Mouse (Mus musculus) left cerebral cortex, adult 18-20 months (tissue): ENCODE data around the gene Sh3gl2. TPM values are rescaled to one million over a fixed set of nuclear protein-coding genes. Genes with fewer than 3 reads are reported as not detected.

Experiments
- DNase-seq, 2 experiments: peaks; one replicate each; pipeline ENCODE4 v3.0.0; 2021 to 2022; ENCODE audit warnings: low spot score in 2 of 2, mixed read lengths in 1 of 2
- total RNA-seq, 2 experiments: library from RNA; stranded (reverse); gene quantifications; 2 replicates each; pipeline ENCODE4 v1.2.3; 2021

The Sh3gl2 gene
- total RNA-seq, 2 experiments from 2014 or later: 252 to 272 TPM

DNA sequence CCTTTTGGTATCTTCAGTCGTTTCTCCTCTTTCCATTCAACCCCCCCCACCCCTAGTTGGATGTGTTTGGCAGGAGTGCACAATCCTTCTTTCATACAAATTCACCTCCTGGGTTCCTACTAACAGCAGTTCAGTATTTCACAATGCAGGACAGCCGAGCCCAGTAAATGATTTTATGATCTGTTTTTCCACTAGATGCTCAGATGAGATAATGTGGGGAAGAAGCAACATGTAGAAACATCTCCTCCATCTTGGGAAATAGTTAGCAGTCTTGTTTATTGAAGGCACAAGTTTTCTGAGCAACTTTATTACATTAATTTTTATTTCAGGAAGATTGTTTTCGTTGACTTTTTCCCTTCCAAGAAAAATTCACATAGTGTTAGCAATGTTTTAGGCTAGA lies 349.8 kb downstream of the Sh3gl2 start:
- no peak for DNase-seq

DNA sequence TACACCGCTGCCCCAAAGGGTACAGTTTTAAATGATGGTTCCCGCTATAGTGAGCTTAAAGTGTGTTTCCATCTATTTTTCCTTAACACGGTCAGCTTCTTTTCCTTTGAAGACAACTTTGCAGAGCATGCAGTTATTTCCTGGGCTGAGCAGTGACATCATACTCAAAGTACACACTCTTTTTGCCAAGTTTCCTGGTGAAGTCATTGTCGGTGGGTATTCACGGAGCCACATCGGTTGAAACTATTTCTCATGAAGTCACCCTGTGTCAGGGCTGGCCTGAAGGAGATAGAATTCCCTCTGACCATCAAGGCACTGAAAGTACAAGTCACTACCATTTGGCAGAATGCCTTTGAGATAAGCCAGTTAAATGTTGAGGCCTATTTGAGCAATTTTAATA lies 354.8 kb downstream of the Sh3gl2 start:
- DNase-seq: no peak

DNA sequence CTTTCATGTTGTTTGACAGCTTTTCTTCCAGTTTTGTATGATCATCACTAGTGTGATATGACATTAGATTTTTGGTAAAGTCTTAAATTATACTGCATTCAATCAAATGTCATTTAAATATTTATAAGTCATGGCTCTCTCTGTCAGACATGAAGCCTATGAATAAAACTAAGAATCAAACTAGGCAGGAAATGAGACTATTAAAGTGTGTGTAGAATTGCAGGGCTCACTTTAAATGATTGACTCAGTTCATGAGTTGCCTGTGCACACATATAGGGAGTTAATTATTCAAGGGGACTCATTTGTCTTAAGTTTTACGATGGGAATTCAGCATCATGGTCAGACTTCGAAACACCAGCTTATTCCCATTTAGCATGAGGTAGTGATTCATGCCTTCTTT lies 380.5 kb downstream of the Sh3gl2 start:
- no peak for DNase-seq

DNA sequence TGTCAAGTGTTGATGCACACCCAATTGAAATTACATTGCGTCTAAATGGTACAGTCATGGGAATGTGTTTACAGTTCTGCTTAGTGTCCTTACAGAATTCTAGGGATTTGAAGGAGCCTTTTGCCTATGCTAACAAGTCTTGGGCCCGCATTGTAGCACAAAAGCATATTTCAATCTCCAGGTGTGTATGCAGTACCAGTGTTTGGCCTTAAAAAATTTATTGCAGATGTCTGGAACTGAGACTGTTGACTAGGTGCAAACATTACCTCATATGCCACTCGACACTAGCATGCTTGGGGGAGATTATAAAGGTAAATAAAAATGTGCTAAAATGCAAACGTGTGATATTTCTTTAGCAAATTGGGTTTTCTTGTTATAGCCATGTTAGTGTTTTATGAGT lies 384.0 kb downstream of the Sh3gl2 start:
- no peak for DNase-seq

DNA sequence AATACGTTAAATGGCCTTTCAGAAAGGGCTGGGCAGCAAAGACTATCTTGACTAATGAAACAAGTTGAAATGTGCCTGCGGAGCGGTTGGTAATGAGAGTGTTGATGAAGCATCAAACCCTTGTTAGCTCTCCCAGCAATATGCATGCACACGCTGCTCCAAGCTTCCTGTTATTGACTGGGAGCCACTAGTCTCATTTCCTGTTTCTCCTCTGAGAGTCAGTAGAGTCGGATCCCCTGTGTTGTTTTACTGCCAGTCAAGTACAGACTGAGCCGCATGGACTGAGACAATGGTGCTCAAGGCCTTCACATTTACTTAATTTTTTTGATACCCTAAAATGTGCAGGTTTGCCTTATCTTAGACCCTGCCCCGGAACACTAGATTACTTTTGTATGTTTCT lies 386.1 kb downstream of the Sh3gl2 start:
- DNase-seq: no peak

DNA sequence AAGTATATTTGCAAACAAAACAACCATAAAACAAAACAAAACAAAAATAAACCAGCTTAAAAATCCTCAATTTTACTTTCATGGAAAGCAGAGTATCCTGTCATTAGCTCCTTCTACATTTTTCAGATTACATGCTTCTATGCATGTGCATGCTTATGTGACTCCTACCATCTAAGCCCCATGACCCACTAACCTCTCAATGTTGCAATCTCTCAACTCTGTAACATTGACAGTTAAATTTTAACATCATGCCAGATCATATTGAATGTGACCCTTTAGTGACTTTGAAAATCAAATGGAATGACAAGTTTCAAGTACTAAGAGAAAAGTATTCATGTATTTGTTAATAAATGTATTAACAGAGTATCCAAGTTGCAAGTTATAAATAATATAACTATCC lies 389.2 kb downstream of the Sh3gl2 start:
- no peak for DNase-seq

DNA sequence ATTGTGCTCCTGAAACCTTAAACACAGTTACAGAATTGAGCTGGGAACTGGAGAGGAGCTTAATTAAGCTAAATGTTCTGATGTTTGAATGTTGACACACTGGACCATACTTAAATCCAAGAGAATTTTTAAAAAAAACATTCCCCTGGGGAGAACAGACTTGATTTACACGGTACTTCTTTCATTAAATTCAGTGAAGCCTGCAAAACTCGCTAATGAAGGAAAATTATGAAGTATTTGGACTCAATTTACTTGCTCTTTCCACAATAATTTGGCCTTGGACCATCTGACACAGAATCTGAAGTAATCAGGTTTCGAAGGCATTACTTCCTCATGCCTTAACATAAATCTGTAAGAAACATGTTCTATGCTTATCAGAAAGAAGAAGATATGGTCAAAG lies 408.4 kb downstream of the Sh3gl2 start:
- DNase-seq: no peak

DNA sequence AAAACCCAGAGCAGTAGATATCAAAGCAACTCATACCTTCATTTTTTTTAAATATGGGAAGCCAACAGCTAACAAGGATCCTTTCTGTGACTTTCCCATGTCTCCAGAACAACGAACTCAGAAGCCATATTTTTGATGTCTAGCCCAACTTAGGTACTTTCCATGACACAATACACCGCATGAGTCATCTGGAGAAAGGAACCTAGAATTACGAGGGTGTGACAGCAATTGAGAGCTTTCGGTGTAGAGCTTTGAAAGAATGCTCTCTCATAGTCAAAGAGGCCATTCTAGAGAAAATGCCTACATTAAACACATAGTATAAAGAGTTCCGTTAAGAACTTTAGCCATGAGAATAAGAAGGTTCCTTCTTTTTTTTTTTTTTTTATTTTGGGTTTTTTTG lies 413.8 kb downstream of the Sh3gl2 start:
- DNase-seq: no peak

DNA sequence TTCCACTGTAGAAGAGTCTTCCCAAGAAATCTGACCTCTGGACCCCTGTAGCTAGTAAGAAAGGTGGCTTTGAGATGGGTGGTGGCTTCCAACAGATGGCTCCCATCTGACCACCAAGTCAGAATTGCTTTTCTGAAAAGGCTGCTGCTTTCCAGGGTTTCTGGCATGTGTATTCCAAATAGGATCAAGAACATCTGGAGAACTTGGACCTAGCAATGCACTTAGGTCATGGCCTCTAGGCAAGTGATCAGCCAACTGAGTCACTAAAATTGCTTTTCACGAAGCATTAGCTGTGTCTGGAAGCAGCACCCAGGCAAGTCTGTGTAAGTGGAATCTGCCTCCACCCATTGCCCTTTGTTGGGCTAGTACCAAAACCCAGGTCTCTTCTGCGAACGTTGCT lies 414.3 kb downstream of the Sh3gl2 start:
- DNase-seq: no peak

DNA sequence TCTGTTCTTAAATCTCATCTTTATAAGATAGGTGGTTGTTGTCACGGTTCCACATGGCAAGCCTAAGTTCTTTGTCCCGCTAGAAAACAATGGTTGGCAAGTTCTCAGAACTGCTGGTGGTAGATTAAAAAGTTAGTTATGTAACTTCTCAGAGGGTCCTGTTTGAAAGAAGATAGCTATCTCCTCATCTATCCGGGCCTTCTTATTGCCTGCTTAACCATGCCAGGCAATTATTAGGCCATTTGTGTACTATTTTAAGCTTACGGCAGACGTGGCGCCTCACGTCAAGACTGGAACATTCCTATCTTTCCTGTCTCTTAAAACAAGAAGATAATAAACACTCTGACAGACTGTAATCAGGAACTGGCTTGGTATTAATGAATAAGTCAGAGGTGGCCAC lies 424.5 kb downstream of the Sh3gl2 start:
- DNase-seq: no peak

DNA sequence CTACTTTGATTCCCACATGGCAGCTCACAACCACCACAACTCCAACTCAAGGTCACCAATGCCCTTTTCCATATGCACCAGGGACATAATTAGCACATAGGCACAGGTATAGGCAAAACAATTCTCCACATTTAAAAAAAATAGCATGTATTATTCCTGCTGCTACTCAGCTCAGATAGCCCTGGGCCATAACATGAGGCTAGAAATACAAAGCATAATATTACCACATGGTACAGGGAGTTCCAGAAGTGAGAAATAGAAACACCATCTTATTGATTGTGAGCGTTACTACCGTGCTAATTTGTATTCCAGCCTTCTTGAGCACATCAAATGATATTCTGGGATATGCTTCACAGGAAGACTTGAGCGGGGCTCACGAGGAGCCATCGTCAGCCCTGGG lies 464.3 kb downstream of the Sh3gl2 start:
- DNase-seq: no peak

DNA sequence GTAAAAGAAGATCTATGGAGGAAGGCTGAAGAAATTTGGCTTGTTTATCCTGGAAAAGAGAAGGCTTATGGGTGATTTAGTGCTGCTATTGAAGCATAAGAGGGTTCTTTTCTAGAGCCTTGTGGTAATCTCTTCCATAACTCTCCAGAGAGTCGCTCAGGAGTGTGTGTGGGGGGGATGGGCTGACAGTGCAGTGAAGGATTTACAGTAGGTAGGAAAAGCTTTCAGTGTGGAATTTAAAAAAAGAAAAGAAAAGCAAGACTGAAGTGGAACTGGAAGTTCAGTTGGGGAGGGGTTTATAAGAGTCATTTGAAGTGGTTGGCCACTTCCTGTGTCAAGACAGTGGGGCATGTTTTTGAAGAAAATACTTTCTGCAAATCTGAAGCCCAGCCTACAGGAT lies 464.8 kb downstream of the Sh3gl2 start:
- no peak for DNase-seq

DNA sequence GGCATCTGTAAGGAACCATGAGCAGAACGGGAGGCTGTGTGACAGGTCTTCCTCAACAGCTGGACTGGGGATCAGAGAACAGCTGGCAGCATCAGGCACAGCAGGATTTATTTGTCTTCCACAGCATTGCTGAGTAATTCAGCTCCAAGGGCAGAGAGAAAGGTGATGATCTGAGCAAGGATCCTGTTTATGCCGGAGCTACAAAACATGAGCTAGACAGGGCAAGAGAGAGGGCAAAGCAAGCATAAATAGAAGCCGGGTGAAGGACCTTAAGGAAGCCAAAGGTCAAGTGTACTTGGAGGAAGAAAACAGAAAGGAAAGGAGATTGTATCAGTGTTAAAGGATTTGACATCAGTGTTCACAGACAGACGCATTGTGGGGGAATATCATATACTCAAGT lies 467.4 kb downstream of the Sh3gl2 start:
- no peak for DNase-seq

DNA sequence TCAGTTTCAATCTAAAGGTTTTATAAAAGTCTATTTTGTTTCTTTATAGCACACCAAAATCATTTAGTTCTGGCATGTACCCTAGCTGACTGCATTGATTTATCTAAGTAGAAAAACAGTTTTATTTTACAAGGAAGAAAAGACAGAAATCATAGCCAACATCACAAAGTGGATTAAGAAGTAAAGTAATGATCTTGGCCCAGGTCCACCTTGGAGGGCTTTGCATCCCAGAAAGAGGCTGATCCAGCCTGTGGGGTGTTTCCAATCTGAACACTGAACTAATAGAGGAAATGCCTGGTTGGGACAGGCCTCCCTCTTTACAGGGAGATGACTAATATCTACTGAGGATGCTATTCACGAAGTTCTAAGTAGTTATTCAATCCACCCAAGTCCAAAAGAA lies 472.7 kb downstream of the Sh3gl2 start:
- DNase-seq: no peak

DNA sequence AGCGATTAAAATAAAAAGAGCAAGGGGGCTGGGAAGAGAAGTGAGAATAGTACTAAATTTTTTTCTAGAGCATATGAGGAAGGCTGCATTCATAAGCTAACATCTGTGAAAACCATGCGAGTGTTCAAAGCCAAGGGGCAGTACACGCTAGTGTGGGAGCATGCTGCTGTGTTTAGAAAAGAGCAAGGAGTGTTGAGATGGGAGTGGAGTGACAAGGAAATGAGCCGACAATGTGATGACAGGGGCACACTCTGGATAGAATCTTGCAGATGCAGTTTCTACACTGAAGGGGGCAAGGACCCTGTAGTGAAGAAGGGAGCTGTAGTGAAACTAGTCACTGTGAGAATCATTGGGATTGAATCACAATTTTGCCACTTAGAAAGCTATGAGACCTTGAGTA lies 481.2 kb downstream of the Sh3gl2 start:
- no peak for DNase-seq
